Mouse (Mus musculus) limb, embryonic 13.5 days (tissue): ENCODE measurements around the gene Pde2a. TPM values are rescaled to one million over a fixed set of nuclear protein-coding genes. Genes with fewer than 3 reads are reported as not detected.

Source experiments
- ATAC-seq: fragments of 200-750 bp; cut with Nextera tagmentation; 2 replicates; pipeline ENCODE4 v1.8.0; 2017; ENCODE audit warnings: low read depth, moderate number of reproducible peaks, moderate TSS enrichment; ENCODE audit not compliant: low FRiP score
- H3K27ac ChIP-seq: fragments of 300-500 bp; sonication (generic); 2 replicates; pipeline ENCODE4 v1.5.1; 2015; ENCODE audit warnings: inconsistent platforms, mild to moderate bottlenecking, moderate library complexity
- H3K27me3 ChIP-seq: fragments of 300-500 bp; sonication (generic); 2 replicates; pipeline ENCODE4 v1.6.1; 2015; ENCODE audit warnings: mild to moderate bottlenecking, inconsistent platforms
- H3K36me3 ChIP-seq: fragments of 300-500 bp; sonication (generic); 2 replicates; pipeline ENCODE4 v1.6.1; 2015; ENCODE audit warnings: inconsistent platforms, mild to moderate bottlenecking, moderate library complexity
- H3K4me1 ChIP-seq: fragments of 300-500 bp; sonication (generic); 2 replicates; pipeline ENCODE4 v1.6.1; 2015; ENCODE audit warnings: inconsistent platforms
- H3K4me2 ChIP-seq: fragments of 300-500 bp; sonication (generic); replicated peaks from 2 replicates; pipeline ENCODE4 v1.6.1; 2015; ENCODE audit warnings: inconsistent platforms, mild to moderate bottlenecking, moderate library complexity
- H3K4me3 ChIP-seq: fragments of 300-500 bp; sonication (generic); 2 replicates; pipeline ENCODE4 v1.5.1; 2015; ENCODE audit warnings: moderate library complexity, mild to moderate bottlenecking, inconsistent platforms
- H3K9ac ChIP-seq: fragments of 300-500 bp; sonication (generic); 2 replicates; pipeline ENCODE4 v1.6.1; 2015; ENCODE audit warnings: mild to moderate bottlenecking, inconsistent platforms
- H3K9me3 ChIP-seq: fragments of 300-500 bp; sonication (generic); 2 replicates; pipeline ENCODE4 v1.6.1; 2016; ENCODE audit warnings: inconsistent platforms
- WGBS: fragments of 180-500 bp; shearing (Covaris S2); methylation state at CpG from one replicate; pipeline ENCODE4 v1.1.7; 2015; 5-methylcytosine and 5-hydroxymethylcytosine counted together
- polyA plus RNA-seq: library from polyadenylated mRNA; unstranded; fragments of >200 nt; fragmentation: Nextera tagmentation; extraction: Ambion mirVana; gene quantifications from 2 replicates; pipeline ENCODE4 v1.2.1, GENCODE M21; 2015

Pde2a gene
- polyA plus RNA-seq, 1 experiment from 2014 or later = 10.4 TPM

DNA sequence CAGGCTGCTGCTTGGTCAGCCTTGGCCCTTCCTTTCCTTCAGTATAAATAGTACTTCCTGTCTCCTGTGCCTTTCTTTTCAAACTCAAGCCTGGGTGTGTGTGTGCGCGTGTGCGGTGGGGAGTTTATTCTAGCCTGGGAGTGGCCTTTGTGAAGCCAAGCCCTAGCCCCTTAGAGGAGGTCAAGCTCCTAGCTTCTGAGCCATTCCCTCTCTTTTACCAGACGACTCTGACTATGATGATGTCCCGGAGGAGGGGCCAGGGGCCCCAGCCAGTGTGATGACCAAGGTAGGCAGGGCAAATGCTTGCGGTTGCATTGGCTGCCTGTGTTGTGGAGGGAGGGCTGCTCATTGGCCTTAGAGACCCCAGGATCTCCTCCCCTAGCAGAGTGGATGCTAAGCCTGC lies 36.2 kb upstream of the Pde2a start:
- Histone ChIP-seq H3K36me3 (0 out of 2 replicates have a peak, but pooled peaks cover 4% of the 10 kb centered on the region), H3K9ac (no peak overlapping the region), H3K4me3 (no peak overlapping the region), H3K4me2 (no peak overlapping the region), H3K4me1 (peaks cover 17% of the 10 kb centered on the region), H3K9me3 (no peaks in the 10 kb centered on the region), H3K27me3 (no peaks in the 10 kb centered on the region), H3K27ac (no peak overlapping the region)
- ATAC-seq = no peak
- WGBS = 46% methylated on average over 6 of the region's 6 CpGs

DNA sequence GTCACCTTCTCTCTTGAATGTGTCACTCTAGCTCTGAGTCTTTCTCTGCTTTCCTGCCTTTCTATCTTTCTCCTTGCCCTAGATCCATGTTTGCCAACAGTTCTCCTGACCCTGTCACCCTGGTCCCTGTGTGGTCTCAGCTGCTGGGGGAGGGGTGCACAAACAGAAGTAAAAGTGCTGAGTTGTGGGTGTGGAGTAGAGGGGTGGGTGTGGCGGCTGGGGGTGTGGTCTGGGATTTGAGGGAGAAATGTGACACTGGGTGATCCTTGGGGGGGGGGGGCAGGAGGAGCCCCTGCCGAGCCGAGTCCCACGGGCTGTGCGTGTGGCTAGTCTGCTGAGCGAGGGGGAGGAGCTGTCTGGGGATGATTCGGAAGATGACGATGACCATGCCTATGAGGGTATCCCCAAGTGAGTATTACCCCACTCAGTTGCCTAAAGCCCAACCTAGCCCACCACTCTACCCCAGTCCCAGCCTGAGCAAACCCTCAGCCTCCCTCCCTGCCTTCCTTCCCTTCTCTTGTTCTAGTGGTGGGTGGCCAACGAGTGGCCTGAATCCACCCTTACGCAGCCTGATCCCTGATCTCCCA lies 35.5 kb upstream of the Pde2a start:
- peaks cover 17% of the 10 kb centered on the region for H3K4me1 ChIP-seq
- no peaks in the 10 kb centered on the region for H3K27me3 ChIP-seq
- H3K4me3 ChIP-seq = no peak overlapping the region
- H3K4me2 ChIP-seq = no peak overlapping the region
- no peak for ATAC-seq
- H3K9me3 ChIP-seq = no peaks in the 10 kb centered on the region
- 51% methylated on average over 10 of the region's 10 CpGs for WGBS
- H3K9ac ChIP-seq = no peak overlapping the region
- H3K36me3 ChIP-seq = 0 out of 2 replicates have a peak, but pooled peaks cover 4% of the 10 kb centered on the region
- H3K27ac ChIP-seq = no peak overlapping the region

DNA sequence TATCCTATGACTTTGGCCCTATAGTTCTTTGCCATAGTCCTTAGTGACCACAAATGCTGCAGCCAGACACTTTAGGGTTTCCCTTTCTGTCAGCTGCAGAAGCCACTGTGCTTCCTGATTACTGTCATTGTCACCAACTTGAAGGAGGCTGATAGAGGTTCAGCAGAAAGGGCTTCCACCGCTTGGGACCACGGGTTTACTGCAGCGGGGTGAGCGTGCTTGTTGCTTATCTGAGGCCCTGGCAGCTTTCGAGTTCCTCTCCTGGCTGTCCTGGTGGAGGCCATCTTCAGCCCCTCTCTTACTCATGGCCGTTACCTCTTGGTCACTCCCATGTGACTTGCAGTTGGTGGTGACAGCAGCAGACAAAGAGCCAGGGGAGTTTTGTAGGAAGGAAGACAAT lies 32.2 kb upstream of the Pde2a start:
- no peak overlapping the region for H3K27ac ChIP-seq
- 82% methylated on average over 6 of the region's 6 CpGs for WGBS
- H3K4me1 ChIP-seq = peaks cover 48% of the 10 kb centered on the region
- no peak overlapping the region for H3K4me2 ChIP-seq
- H3K9ac ChIP-seq = no peak overlapping the region
- no peak for ATAC-seq
- no peaks in the 10 kb centered on the region for H3K9me3 ChIP-seq
- no peak overlapping the region for H3K4me3 ChIP-seq
- no peaks in the 10 kb centered on the region for H3K27me3 ChIP-seq
- 0 out of 2 replicates have a peak, but pooled peaks cover 4% of the 10 kb centered on the region for H3K36me3 ChIP-seq

DNA sequence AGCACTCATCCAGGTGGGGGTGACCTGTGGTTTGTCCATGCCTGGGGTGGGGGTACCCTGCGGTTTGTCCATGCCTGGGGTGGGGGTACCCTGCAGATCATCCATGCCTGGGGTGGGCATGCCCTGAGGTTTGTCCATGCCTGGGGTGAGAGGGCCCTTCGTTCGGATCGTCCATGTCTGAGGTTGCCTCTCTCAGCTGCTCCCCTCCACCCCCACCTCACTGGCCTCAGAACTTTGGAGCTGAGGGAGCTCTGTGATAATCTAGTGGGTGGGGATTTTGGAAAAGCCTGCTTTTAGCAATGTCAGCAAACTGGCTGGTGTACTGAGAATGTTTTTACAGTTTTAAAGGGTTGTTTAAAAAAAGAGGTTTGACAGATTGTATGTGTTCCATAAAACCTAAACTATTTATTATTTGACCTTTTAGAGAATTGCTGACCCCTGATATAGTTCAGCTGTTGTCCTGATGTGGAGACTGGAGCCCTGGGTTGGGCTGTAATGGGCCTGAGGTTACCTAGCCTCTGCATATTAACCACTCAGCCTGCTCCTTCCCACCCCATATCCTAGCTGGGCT lies 29.5 kb upstream of the Pde2a start:
- Histone ChIP-seq H3K9ac (no peak overlapping the region), H3K36me3 (peaks cover 13% of the 10 kb centered on the region), H3K9me3 (no peaks in the 10 kb centered on the region), H3K4me1 (peaks cover 51% of the 10 kb centered on the region), H3K4me3 (no peak overlapping the region), H3K27me3 (no peaks in the 10 kb centered on the region), H3K27ac (peak overlapping the region; percentile 94), H3K4me2 (no peak overlapping the region)
- 77% methylated on average over 4 of the region's 4 CpGs for WGBS
- ATAC-seq = no peak

DNA sequence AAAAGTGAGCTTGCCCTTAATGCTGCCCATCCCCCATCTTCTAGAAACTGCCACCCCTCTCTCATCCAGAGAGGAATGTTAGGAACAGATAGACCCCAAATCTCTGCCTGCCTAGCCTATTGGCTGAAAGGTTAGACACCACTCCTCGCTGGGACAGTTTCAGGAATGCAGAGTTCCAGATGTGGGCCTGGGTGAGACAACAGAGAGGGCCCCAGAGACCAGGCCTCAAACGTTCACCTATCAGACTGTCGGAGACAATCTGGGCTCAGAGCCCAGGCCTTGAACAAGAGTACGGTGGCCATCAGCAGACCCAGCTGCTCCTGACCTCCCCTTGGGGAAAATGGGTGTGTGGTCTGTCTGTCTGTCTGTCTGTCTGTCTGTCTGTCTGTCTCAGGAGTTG lies 28.5 kb upstream of the Pde2a start:
- H3K9me3 ChIP-seq = no peaks in the 10 kb centered on the region
- H3K27ac ChIP-seq = peak overlapping the region; percentile 94
- no peaks in the 10 kb centered on the region for H3K27me3 ChIP-seq
- 36% methylated on average over 4 of the region's 4 CpGs for WGBS
- H3K36me3 ChIP-seq = peaks cover 22% of the 10 kb centered on the region
- peak overlapping the region; percentile 60; the same call in 1 of the 2 replicates for H3K4me2 ChIP-seq
- H3K4me1 ChIP-seq = peaks cover 51% of the 10 kb centered on the region
- ATAC-seq = no peak
- H3K4me3 ChIP-seq = no peak overlapping the region
- H3K9ac ChIP-seq = 0 out of 2 replicates have a peak overlapping the region, but pooled peaks have one; percentile 13

DNA sequence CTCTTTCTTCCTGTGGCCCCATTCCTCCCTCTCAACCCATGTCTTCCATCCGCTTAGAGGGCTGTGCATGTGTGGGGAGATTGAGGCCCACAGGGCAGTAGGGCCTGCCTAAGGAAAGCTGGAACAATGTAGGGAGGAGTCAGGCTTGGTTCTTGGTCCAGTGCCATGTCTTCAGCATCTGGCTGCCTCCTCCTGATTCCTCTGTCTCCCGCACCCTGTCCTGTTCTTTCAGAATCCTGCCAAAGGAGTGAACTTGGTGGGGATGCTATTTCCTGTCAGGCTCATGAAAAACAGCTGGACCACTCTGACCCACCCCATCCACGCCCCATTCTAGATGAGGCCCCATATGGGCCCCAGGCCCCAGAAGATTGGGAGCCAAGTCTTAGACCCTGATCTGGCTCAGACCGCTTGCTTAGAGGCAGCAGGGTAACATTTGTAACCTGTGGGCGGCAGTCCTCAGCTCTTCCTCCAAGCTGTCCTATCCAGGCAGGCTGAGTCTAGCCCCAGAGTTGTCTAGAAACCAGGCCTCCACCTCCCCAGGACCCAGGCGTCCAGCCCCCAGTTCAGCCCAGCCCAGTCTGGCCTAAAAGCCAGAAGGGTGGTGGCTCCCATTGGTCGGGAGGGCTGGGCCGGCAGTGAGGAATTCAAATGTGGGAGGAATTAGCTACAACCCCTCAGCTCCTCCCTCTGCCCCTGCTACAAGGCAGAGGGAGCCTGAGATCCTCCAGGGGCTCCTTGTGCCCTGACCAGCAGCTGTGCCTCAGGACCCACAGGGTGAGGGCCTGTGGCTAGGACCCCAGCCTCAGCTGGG lies 27.6 kb upstream of the Pde2a start:
- Histone ChIP-seq H3K36me3 (peaks cover 31% of the 10 kb centered on the region), H3K4me3 (peak overlapping the region; percentile 36), H3K9ac (peak overlapping the region; percentile 62), H3K4me2 (peak overlapping the region; percentile 60), H3K27ac (peak overlapping the region; percentile 94), H3K4me1 (peaks cover 51% of the 10 kb centered on the region), H3K27me3 (no peaks in the 10 kb centered on the region), H3K9me3 (no peaks in the 10 kb centered on the region)
- WGBS = 29% methylated on average over 8 of the region's 8 CpGs
- ATAC-seq = peak; percentile 81

DNA sequence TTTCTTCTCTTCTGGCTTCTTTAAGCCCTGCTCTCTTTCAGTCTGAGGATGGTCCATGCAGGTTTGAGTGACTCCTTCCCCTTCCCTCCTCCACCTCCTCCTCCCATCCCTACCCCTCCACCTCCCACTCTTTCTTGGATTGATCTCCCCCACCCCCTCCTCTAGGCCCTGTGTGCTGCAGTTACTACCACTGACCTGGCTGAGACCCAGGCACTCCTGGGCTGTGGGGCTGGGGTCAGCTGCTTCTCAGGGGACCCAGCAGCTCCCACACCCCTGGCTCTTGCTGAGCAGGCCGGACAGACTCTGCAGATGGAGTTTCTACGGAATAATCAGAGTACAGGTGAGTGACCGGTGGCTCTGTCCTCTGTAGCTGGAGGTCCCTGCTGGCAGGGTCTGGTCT lies 26.9 kb upstream of the Pde2a start:
- peak overlapping the region; percentile 36 for H3K4me3 ChIP-seq
- 0 out of 2 replicates have a peak, but pooled peaks have one; percentile 1 for ATAC-seq
- no peaks in the 10 kb centered on the region for H3K9me3 ChIP-seq
- peak overlapping the region; percentile 62 for H3K9ac ChIP-seq
- H3K36me3 ChIP-seq = peaks cover 33% of the 10 kb centered on the region
- 49% methylated on average over 3 of the region's 3 CpGs for WGBS
- H3K27ac ChIP-seq = peak overlapping the region; percentile 94
- peak overlapping the region; percentile 60 for H3K4me2 ChIP-seq
- no peaks in the 10 kb centered on the region for H3K27me3 ChIP-seq
- peaks cover 51% of the 10 kb centered on the region for H3K4me1 ChIP-seq

DNA sequence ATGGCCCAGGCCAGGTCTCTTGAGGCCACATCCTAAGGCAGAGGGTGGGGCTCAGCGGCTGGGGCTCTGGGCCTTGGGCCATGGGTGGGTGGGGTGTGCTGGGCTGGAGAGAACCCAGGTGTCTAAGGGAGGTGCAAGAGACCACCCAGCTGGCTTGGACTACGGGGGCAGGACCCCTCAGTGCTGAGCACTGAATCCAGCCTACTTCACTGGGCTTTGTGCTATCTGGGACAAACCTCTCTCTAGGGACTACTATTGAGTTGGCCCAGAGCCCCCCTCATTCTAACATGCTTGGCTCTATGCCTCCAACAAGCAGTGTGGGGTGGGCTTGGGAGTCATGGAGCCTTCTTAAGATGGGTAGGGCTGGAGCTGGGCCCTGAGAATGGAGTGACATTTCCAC lies 26.0 kb upstream of the Pde2a start:
- Histone ChIP-seq H3K9ac (peak overlapping the region; percentile 62; the same call in 1 of the 2 replicates), H3K4me2 (peak overlapping the region; percentile 60), H3K27me3 (no peaks in the 10 kb centered on the region)

DNA sequence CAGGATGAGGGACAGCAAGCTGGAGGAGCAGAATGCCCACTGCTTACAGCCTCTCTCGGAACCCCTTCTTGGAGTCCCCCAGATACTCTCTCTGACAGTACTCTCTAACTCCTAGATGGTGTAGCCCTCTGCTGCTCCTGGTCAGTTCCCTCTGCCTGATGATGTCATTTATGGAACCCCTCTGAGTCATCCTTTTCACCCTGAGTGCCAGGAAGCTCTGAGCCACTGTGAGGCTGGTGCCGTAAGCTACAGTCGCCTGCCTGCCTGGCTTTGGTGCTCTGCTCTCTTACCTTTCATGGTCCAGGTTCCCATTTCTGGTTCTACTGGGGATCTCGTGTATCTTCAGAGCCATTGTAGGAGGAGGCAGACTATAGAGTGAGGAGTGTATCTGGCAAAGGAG lies 24.3 kb upstream of the Pde2a start:
- Histone ChIP-seq H3K27ac (no peak overlapping the region), H3K9ac (no peak overlapping the region), H3K9me3 (no peaks in the 10 kb centered on the region), H3K4me2 (no peak overlapping the region), H3K4me1 (peaks cover 40% of the 10 kb centered on the region), H3K27me3 (no peaks in the 10 kb centered on the region), H3K36me3 (peaks cover 58% of the 10 kb centered on the region), H3K4me3 (no peak overlapping the region)
- no peak for ATAC-seq
- 89% methylated on average over 4 of the region's 4 CpGs for WGBS

More for the DNA sequence above, 26.0 kb upstream of the Pde2a start:
- no peaks in the 10 kb centered on the region for H3K9me3 ChIP-seq
- H3K36me3 ChIP-seq = peaks cover 41% of the 10 kb centered on the region
- H3K4me3 ChIP-seq = peak overlapping the region; percentile 36
- peaks cover 51% of the 10 kb centered on the region for H3K4me1 ChIP-seq
- WGBS = 88% methylated on average over 2 of the region's 2 CpGs
- H3K27ac ChIP-seq = peak overlapping the region; percentile 94; the same call in 1 of the 2 replicates
- no peak for ATAC-seq

DNA sequence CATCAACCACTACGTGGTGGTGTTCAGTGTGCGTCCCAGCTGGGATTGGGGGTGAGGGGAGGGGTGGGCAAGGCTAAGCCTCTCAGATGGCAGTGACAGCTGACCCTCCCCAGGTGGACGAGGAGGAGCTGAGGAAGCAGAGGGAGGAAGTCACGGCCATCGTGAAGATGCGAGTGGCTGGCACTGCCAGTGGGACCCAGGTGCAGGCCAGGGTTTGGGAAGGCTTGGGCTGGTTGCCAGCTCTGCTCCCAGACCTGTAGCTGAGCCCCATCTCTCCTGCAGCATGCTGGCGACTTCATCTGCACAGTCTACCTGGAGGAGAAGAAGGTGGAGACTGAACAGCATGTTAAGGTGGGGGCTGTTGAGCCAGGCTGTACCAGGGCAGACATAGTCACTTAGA lies 20.0 kb upstream of the Pde2a start:
- Histone ChIP-seq H3K9ac (no peak overlapping the region), H3K27me3 (no peaks in the 10 kb centered on the region), H3K9me3 (no peaks in the 10 kb centered on the region), H3K27ac (no peak overlapping the region), H3K36me3 (peaks cover 87% of the 10 kb centered on the region), H3K4me2 (no peak overlapping the region), H3K4me3 (no peak overlapping the region), H3K4me1 (no peaks in the 10 kb centered on the region)
- 82% methylated on average over 7 of the region's 7 CpGs for WGBS
- ATAC-seq = no peak

DNA sequence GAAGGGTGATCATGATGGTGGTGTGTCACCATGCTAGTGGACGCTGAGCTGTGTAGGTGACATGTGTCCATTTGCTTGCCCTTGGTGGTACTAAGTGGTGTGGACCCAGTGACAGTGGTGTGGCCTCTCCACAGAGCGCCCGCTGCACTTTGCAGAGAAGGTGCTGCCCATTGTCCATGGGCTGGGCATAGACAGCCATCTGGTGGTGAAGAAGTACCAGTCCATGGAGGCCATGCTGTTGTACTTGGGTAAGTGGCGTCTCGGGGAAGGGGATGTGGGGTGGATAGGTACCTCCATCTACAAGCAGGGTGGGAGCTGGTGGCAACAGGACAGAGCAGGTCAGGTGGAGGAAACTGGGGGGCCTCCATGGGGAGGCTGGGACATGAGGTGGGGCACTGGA lies 17.7 kb upstream of the Pde2a start:
- H3K4me2 ChIP-seq = no peak overlapping the region
- ATAC-seq = no peak
- H3K9ac ChIP-seq = no peak overlapping the region
- H3K4me3 ChIP-seq = no peak overlapping the region
- H3K27me3 ChIP-seq = no peaks in the 10 kb centered on the region
- no peaks in the 10 kb centered on the region for H3K4me1 ChIP-seq
- peaks cover 81% of the 10 kb centered on the region for H3K36me3 ChIP-seq
- H3K27ac ChIP-seq = no peak overlapping the region
- H3K9me3 ChIP-seq = no peaks in the 10 kb centered on the region
- 90% methylated on average over 5 of the region's 5 CpGs for WGBS

DNA sequence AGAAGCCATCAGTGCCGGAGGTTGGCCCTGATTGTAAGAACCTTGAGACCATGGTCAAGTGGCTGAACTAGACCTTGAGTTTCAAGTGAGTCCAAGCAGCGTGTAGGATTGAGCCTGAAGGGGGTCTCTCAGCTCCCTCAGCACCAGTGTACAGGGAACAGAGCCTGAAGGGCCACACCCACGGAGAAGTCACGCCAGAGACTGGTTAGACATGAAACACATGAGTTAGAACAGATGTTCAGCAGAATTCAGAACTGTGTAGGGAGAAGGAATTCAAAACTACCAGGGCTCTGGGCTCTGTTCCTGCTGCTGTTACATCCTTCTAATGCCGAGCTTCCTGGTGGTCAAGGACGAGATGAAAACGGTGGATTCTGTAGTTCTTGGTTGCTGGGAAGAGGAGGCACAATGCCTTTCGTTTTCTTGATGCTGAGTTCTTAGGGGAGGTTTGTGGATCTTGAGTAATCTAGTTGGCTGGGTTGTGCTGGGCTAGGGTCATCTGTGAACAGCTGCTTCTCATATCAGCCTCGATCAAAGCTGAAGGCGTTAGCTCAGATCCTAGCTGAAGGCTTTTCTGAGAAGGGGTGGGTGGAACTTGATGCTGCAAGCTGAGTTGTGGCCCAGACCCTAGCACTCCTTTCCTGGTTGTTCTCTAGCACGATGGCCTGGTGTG lies 11.1 kb upstream of the Pde2a start, which contains the start of gene Gm45837:
TSS of gene Gm45837 (plus strand) at position 620 of the 670 bp plus-strand sequence.
- ATAC-seq = no peak
- peaks cover 38% of the 10 kb centered on the region for H3K36me3 ChIP-seq
- no peaks in the 10 kb centered on the region for H3K9me3 ChIP-seq
- no peak within 1 kb of the TSS for H3K4me3 ChIP-seq
- H3K27me3 ChIP-seq = no peaks in the 10 kb centered on the region
- peaks cover 9% of the 10 kb centered on the region for H3K4me1 ChIP-seq
- WGBS = 70% methylated on average over 11 of the region's 11 CpGs
- H3K4me2 ChIP-seq = no peak within 1 kb of the TSS
- H3K27ac ChIP-seq = no peak within 1 kb of the TSS
- H3K9ac ChIP-seq = peak within 1 kb of the TSS; percentile 43
